Mouse (Mus musculus) adrenal gland, postnatal 4 days (tissue): ENCODE measurements around the gene Psrc1. TPM values are rescaled to one million over a fixed set of nuclear protein-coding genes. Genes with fewer than 3 reads are reported as not detected.

Experiments used
- DNase-seq, 2 experiments: peaks; one replicate each; pipeline ENCODE4 v3.0.0; 2021 to 2022; ENCODE audit warnings: low spot score in 2 of 2, mixed read lengths in 2 of 2
- total RNA-seq, 2 experiments: library from RNA; stranded (reverse); gene quantifications; 2 replicates each; pipeline ENCODE4 v1.2.3; 2021

The Psrc1 gene
- total RNA-seq, 2 experiments from 2014 or later = 13.0 to 15.2 TPM

GRCm38 (mm10) chr3:108423006-108423405, 39.4 kb downstream of the Psrc1 start:
- DNase-seq = no peak

GRCm38 (mm10) chr3:108423844-108424801, 40.5 kb downstream of the Psrc1 start:
- no peak for DNase-seq

- DNase-seq = no peak
Observed at GRCm38 (mm10) chr3:108424944-108425623, 41.4 kb downstream of the Psrc1 start.

GRCm38 (mm10) chr3:108425624-108426018, 42.0 kb downstream of the Psrc1 start:
- no peak for DNase-seq

GRCm38 (mm10) chr3:108432542-108433187, 49.0 kb downstream of the Psrc1 start:
- DNase-seq = no peak

GRCm38 (mm10) chr3:108433188-108433880, 49.7 kb downstream of the Psrc1 start:
- DNase-seq = no peak

GRCm38 (mm10) chr3:108433881-108434495, 50.3 kb downstream of the Psrc1 start:
- DNase-seq = no peak

GRCm38 (mm10) chr3:108435701-108436379, 52.2 kb downstream of the Psrc1 start:
- no peak for DNase-seq

GRCm38 (mm10) chr3:108436380-108436714, 52.7 kb downstream of the Psrc1 start:
- no peak for DNase-seq

Other genes starting within 250 kb of the Psrc1 start
- gene Gnai3, start 237.7 kb upstream of the Psrc1 start, total RNA-seq = 100 to 1,000 TPM; 128 to 135 TPM
- gene Gpr61, start 229.0 kb upstream of the Psrc1 start, total RNA-seq = under 1 TPM; 0.25 to 0.39 TPM
- 10 to 100 TPM; 17.0 to 18.5 TPM for gene Amigo1, start 197.5 kb upstream of the Psrc1 start, total RNA-seq
- gene Cyb561d1, start 182.6 kb upstream of the Psrc1 start, total RNA-seq = 10 to 100 TPM in 1 of 2 experiments, 1 to 10 TPM in 1; 8.3 to 10.0 TPM
- 10 to 100 TPM; 15.6 to 16.9 TPM for gene Atxn7l2, start 172.9 kb upstream of the Psrc1 start, total RNA-seq
- 10 to 100 TPM in 1 of 2 experiments, 1 to 10 TPM in 1; 6.7 to 12.2 TPM for gene Sypl2, start 157.2 kb upstream of the Psrc1 start, total RNA-seq
- 100 to 1,000 TPM in 1 of 2 experiments, 10 to 100 TPM in 1; 99.9 to 102 TPM for gene Psma5, start 126.9 kb upstream of the Psrc1 start, total RNA-seq
- 10 to 100 TPM; 31.7 to 32.5 TPM for gene Sort1, start 99.8 kb upstream of the Psrc1 start, total RNA-seq
- not detected for gene Mybphl, start 18.9 kb upstream of the Psrc1 start, total RNA-seq
- 10 to 100 TPM; 15.3 to 25.8 TPM for gene Celsr2, start 31.7 kb downstream of the Psrc1 start, total RNA-seq
- 100 to 1,000 TPM; 163 to 171 TPM for gene Sars, start 61.4 kb downstream of the Psrc1 start, total RNA-seq
- not detected for gene 1700013F07Rik, start 150.3 kb downstream of the Psrc1 start, total RNA-seq
- 1 to 10 TPM; 3.6 to 8.0 TPM for gene 5330417C22Rik, start 152.7 kb downstream of the Psrc1 start, total RNA-seq
- gene Tmem167b, start 178.6 kb downstream of the Psrc1 start, total RNA-seq = 10 to 100 TPM; 50.9 to 51.0 TPM
- gene Taf13, start 187.9 kb downstream of the Psrc1 start, total RNA-seq = 10 to 100 TPM; 18.2 to 25.2 TPM
- gene Wdr47, start 207.4 kb downstream of the Psrc1 start, total RNA-seq = 10 to 100 TPM; 10.8 to 11.4 TPM